24 mouse cellular contexts compared by ENCODE assay signal in the genomic region with DNA sequence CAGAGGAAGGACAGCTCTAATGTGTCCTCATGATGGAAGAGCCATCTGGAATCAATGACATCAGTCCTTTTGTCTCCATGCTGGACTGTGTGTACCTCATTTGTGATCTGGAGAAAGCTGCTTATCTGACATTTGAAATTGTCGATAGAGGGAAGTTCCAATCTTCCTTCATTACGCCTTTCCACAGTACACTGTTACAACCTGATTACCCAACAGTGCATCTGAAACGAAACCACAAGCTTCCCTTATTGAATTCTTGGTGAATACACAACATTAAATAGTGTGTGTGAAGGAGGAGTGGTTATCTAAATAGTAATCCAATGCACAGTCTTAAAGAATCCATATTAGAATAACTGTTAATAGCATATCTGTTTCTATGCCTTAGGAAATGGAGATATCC.
"Had no signal": no experiment of that assay in that cellular context is flagged by ENCODE, and none has a peak within 500 bp of the region (broad histone marks: within the 10 kb centered on the region; RNA-seq: fewer than 3 reads in every experiment).

No protein-coding gene starts in this region.

- H3K4me2 ChIP-seq: heart, embryonic 12.5 days; hindbrain, embryonic 13.5 days; hindbrain, embryonic 15.5 days; intestine, embryonic 15.5 days; limb, embryonic 13.5 days; limb, embryonic 15.5 days; liver, embryonic 12.5 days had no signal

- DNase-seq: gastrocnemius, postnatal 14 days; gastrocnemius, postnatal 36 days; heart, adult 18-20 months; heart, postnatal 10 days; heart, postnatal 4 days; kidney, adult 18-20 months; kidney, adult 8-10 months; kidney, postnatal 10 days; kidney, postnatal 25 days; kidney, postnatal 4 days; layer of hippocampus, adult 9-11 months; left cerebral cortex, postnatal 4 days had no signal

- H3K9me3 ChIP-seq: heart, embryonic 10.5 days; heart, embryonic 12.5 days; hindbrain, embryonic 13.5 days; hindbrain, embryonic 15.5 days; intestine, embryonic 15.5 days; limb, embryonic 13.5 days; limb, embryonic 15.5 days; liver, embryonic 12.5 days had no signal

- H3K4me1 ChIP-seq: hindbrain, embryonic 13.5 days; intestine, embryonic 15.5 days; liver, embryonic 12.5 days had no signal

- H3K4me3 ChIP-seq: heart, embryonic 10.5 days; heart, embryonic 12.5 days; hindbrain, embryonic 13.5 days; hindbrain, embryonic 15.5 days; intestine, embryonic 15.5 days; left cerebral cortex, adult 2 months; limb, embryonic 13.5 days; limb, embryonic 15.5 days; liver, embryonic 12.5 days had no signal

- ATAC-seq: inflammation-experienced regulatory T-cells, adult 6 months; intestine, embryonic 15.5 days; intestine, postnatal 0 days; liver, embryonic 12.5 days had no signal

- H3K9ac ChIP-seq: heart, embryonic 12.5 days; hindbrain, embryonic 13.5 days; hindbrain, embryonic 15.5 days; intestine, embryonic 15.5 days; limb, embryonic 13.5 days; limb, embryonic 15.5 days; liver, embryonic 12.5 days; liver, embryonic 14.5 days had no signal

- H3K36me3 ChIP-seq: hindbrain, embryonic 13.5 days; hindbrain, embryonic 15.5 days; intestine, embryonic 15.5 days; limb, embryonic 13.5 days; limb, embryonic 15.5 days; liver, embryonic 12.5 days had no signal

- H3K27me3 ChIP-seq: heart, embryonic 12.5 days; hindbrain, embryonic 13.5 days; hindbrain, embryonic 15.5 days; intestine, embryonic 15.5 days; limb, embryonic 13.5 days; limb, embryonic 15.5 days; liver, embryonic 12.5 days had no signal

- H3K27ac ChIP-seq: heart, embryonic 10.5 days; hindbrain, embryonic 13.5 days; hindbrain, embryonic 15.5 days; intestine, embryonic 15.5 days; left cerebral cortex, adult 2 months; limb, embryonic 13.5 days; limb, embryonic 15.5 days; liver, embryonic 12.5 days; liver, embryonic 14.5 days had no signal
